Mouse (Mus musculus): ENCODE measurements around the gene Myt1l.

Gene Myt1l

DNA sequence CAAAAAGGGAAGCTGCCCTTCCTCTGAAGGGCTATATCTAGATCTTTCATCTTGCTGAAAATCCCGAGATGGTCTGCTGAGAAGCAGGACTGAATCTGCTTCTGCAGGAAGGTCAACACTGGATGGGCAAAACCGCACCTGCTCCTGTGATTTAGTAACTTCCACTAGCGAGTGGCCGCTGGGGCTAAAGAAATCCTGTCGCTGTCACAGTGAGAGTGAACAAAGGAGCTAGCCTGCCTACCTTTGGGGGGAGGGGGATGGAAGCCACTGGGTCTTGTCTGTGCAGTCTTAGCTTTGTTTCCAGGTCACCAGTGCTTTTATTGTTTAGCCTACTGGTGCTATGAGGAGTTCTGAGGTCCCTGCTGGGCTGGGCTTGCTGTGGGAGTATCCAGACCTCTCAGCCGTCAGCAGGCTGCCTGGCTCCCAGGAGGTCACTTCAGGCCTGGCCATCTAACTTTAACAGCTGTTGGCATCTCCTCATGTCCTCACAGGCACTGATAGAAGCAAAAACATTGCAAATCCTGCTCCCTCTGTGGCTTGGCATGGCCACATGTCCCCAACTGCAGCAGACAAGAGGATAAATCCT lies 173.6 kb downstream of the Myt1l start:
- TF ChIP-seq CTCF (conservative IDR thresholded peaks at IDR 0.05; ENCODE audit: low read length) (no peak), NANOG (IDR thresholded peaks at IDR 0.05; ENCODE audit: borderline replicate concordance, low read length) (no peak), POU5F1 (IDR thresholded peaks at IDR 0.05; ENCODE audit: borderline replicate concordance, low read length) (no peak)
- Histone ChIP-seq H3K9me3 (ENCODE audit: low read length) (no peaks in the 10 kb centered on the region), H3K27me3 (ENCODE audit: insufficient read depth, low read length) (no peaks in the 10 kb centered on the region), H3K4me1 (replicated peaks; ENCODE audit: low read depth, low read length) (no peaks in the 10 kb centered on the region), H3K36me3 (ENCODE audit: insufficient read depth, low read length) (no peaks in the 10 kb centered on the region), H3K4me3 (replicated peaks; ENCODE audit: low read length) (no peak overlapping the region)

GRCm38 (mm10) chr12:29702626-29703025 lies 174.4 kb downstream of the Myt1l start:
- TF ChIP-seq NANOG (IDR thresholded peaks at IDR 0.05; ENCODE audit: borderline replicate concordance, low read length) (no peak), POU5F1 (IDR thresholded peaks at IDR 0.05; ENCODE audit: borderline replicate concordance, low read length) (no peak), CTCF (conservative IDR thresholded peaks at IDR 0.05; ENCODE audit: low read length) (no peak)
- Histone ChIP-seq H3K4me1 (replicated peaks; ENCODE audit: low read depth, low read length) (no peaks in the 10 kb centered on the region), H3K4me3 (replicated peaks; ENCODE audit: low read length) (no peak overlapping the region), H3K36me3 (ENCODE audit: insufficient read depth, low read length) (no peaks in the 10 kb centered on the region), H3K9me3 (ENCODE audit: low read length) (no peaks in the 10 kb centered on the region), H3K27me3 (ENCODE audit: insufficient read depth, low read length) (no peaks in the 10 kb centered on the region)

GRCm38 (mm10) chr12:29703541-29703940 lies 175.4 kb downstream of the Myt1l start:
- H3K4me3 ChIP-seq (replicated peaks; ENCODE audit: low read length), result no peak overlapping the region
- no peak for TF ChIP-seq CTCF (conservative IDR thresholded peaks at IDR 0.05; ENCODE audit: low read length)
- TF ChIP-seq NANOG (IDR thresholded peaks at IDR 0.05; ENCODE audit: borderline replicate concordance, low read length), result no peak
- no peak for TF ChIP-seq POU5F1 (IDR thresholded peaks at IDR 0.05; ENCODE audit: borderline replicate concordance, low read length)
- H3K9me3 ChIP-seq (ENCODE audit: low read length), result no peaks in the 10 kb centered on the region
- H3K36me3 ChIP-seq (ENCODE audit: insufficient read depth, low read length), result no peaks in the 10 kb centered on the region
- H3K27me3 ChIP-seq (ENCODE audit: insufficient read depth, low read length), result no peaks in the 10 kb centered on the region
- no peaks in the 10 kb centered on the region for H3K4me1 ChIP-seq (replicated peaks; ENCODE audit: low read depth, low read length)

DNA sequence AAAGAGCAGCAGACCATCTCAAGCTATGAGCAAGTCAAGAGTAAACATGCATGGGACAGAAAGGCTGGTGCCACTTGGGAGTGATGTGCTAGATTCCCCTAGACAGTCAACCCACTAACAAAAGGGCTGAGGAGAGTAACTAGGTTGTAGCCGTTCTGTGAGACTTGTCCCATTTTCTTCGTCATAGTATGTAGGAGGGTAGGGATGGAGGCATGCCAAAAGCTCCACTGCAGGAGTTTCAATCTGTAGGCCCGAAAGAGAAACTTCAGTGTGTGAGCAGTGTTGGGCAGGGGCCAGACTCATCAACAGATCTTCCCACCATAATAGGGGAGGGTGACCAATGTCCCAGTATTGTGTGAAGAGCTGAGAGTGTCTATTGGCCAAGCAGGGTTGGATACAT lies 178.9 kb downstream of the Myt1l start:
- Histone ChIP-seq H3K36me3 (ENCODE audit: insufficient read depth, low read length) (no peaks in the 10 kb centered on the region), H3K9me3 (ENCODE audit: low read length) (no peaks in the 10 kb centered on the region), H3K4me3 (replicated peaks; ENCODE audit: low read length) (no peak overlapping the region), H3K27me3 (ENCODE audit: insufficient read depth, low read length) (no peaks in the 10 kb centered on the region), H3K4me1 (replicated peaks; ENCODE audit: low read depth, low read length) (no peaks in the 10 kb centered on the region)
- TF ChIP-seq NANOG (IDR thresholded peaks at IDR 0.05; ENCODE audit: borderline replicate concordance, low read length), result no peak
- no peak for TF ChIP-seq CTCF (conservative IDR thresholded peaks at IDR 0.05; ENCODE audit: low read length)
- TF ChIP-seq POU5F1 (IDR thresholded peaks at IDR 0.05; ENCODE audit: borderline replicate concordance, low read length), result no peak

DNA sequence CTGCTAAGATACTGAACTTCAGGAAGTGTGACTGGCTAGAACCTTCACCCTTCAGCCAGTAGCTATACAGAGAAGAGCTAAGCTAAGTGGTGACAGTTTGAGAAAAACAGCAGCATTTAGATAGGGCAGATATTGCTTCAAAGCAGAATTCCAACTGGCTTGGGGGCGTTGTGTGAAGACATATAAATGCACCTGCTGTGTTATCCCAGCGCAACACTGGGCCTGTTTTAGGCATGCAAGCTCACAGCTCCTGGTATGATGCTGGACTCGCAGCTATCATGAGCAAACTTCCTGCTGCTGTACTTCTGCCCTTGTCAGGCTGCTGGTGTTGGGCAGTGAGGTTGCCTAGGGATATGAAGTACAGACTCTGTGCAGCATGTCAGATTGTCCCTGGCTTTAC lies 180.0 kb downstream of the Myt1l start:
- Histone ChIP-seq H3K27me3 (ENCODE audit: insufficient read depth, low read length) (no peaks in the 10 kb centered on the region), H3K4me3 (replicated peaks; ENCODE audit: low read length) (no peak overlapping the region), H3K36me3 (ENCODE audit: insufficient read depth, low read length) (no peaks in the 10 kb centered on the region), H3K9me3 (ENCODE audit: low read length) (no peaks in the 10 kb centered on the region), H3K4me1 (replicated peaks; ENCODE audit: low read depth, low read length) (no peaks in the 10 kb centered on the region)
- TF ChIP-seq POU5F1 (IDR thresholded peaks at IDR 0.05; ENCODE audit: borderline replicate concordance, low read length) (no peak), NANOG (IDR thresholded peaks at IDR 0.05; ENCODE audit: borderline replicate concordance, low read length) (no peak), CTCF (conservative IDR thresholded peaks at IDR 0.05; ENCODE audit: low read length) (no peak)

DNA sequence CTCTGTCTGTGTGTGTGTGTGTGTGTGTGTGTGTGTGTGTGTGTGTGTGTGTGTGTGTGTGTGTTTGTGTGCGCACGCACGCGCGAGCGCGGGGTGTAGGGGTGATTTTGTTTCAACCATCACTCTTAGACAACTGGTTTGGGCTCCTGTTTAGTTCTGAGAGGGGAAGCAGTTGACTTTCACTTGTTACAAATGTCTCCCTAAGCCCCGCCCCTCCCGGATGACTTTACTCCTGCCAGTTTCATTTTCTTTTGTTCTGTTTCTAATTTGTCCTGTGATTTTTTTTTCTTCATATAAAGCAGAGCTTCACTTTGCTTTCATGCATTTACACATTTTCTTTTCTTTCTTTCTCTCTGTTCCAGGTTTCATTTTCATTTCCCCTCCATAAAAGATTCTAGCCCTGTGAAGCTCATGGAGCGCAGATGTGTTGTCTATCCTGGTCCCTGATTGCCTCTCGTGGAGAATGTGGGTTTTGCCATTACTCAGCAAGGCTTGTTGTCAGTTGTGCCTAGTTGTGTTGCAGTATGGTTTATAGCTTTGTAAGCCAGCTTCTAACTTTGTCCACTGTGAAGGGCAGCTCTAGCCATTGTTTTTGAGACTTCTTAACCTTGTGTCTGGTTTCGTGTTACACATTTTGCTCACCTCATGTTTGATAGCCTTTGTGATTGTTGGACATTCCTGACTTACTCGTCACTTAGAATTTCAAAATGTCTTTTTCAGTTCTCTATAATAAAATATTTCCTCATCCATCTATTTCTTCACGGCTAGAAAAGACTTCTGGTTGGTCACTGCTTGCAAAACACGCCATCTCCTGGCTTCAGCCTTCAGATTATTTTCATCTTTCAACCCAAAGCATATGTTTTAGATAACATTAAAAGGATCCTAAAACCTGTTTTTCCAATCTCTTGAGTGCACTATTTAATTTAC lies 184.9 kb downstream of the Myt1l start:
- Histone ChIP-seq H3K36me3 (ENCODE audit: insufficient read depth, low read length) (no peaks in the 10 kb centered on the region), H3K9me3 (ENCODE audit: low read length) (no peaks in the 10 kb centered on the region), H3K4me1 (replicated peaks; ENCODE audit: low read depth, low read length) (no peaks in the 10 kb centered on the region), H3K27me3 (ENCODE audit: insufficient read depth, low read length) (no peaks in the 10 kb centered on the region), H3K4me3 (replicated peaks; ENCODE audit: low read length) (no peak overlapping the region)
- TF ChIP-seq POU5F1 (IDR thresholded peaks at IDR 0.05; ENCODE audit: borderline replicate concordance, low read length) (no peak), NANOG (IDR thresholded peaks at IDR 0.05; ENCODE audit: borderline replicate concordance, low read length) (no peak), CTCF (conservative IDR thresholded peaks at IDR 0.05; ENCODE audit: low read length) (no peak)

GRCm38 (mm10) chr12:29723722-29724338 lies 195.6 kb downstream of the Myt1l start:
- H3K36me3 ChIP-seq (ENCODE audit: insufficient read depth, low read length), result no peaks in the 10 kb centered on the region
- H3K4me1 ChIP-seq (replicated peaks; ENCODE audit: low read depth, low read length), result 0 out of 2 replicates have a peak, but pooled peaks cover 3% of the 10 kb centered on the region
- no peak overlapping the region for H3K4me3 ChIP-seq (replicated peaks; ENCODE audit: low read length)
- no peaks in the 10 kb centered on the region for H3K9me3 ChIP-seq (ENCODE audit: low read length)
- no peaks in the 10 kb centered on the region for H3K27me3 ChIP-seq (ENCODE audit: insufficient read depth, low read length)
- no peak for TF ChIP-seq NANOG (IDR thresholded peaks at IDR 0.05; ENCODE audit: borderline replicate concordance, low read length)

- no peak for TF ChIP-seq CTCF (conservative IDR thresholded peaks at IDR 0.05; ENCODE audit: low read length)
- no peak for TF ChIP-seq NANOG (IDR thresholded peaks at IDR 0.05; ENCODE audit: borderline replicate concordance, low read length)
- TF ChIP-seq POU5F1 (IDR thresholded peaks at IDR 0.05; ENCODE audit: borderline replicate concordance, low read length), result no peak
- no peaks in the 10 kb centered on the region for H3K27me3 ChIP-seq (ENCODE audit: insufficient read depth, low read length)
- H3K36me3 ChIP-seq (ENCODE audit: insufficient read depth, low read length), result no peaks in the 10 kb centered on the region
- 0 out of 2 replicates have a peak, but pooled peaks cover 3% of the 10 kb centered on the region for H3K4me1 ChIP-seq (replicated peaks; ENCODE audit: low read depth, low read length)
- H3K4me3 ChIP-seq (replicated peaks; ENCODE audit: low read length), result no peak overlapping the region
- no peaks in the 10 kb centered on the region for H3K9me3 ChIP-seq (ENCODE audit: low read length)
Observed at GRCm38 (mm10) chr12:29728294-29728693, 200.1 kb downstream of the Myt1l start.

Measured in E14TG2a.4 (cell line).